Mouse (Mus musculus) adrenal gland, postnatal 4 days (tissue): ENCODE data around the gene Pcbd1. TPM values are rescaled to one million over a fixed set of nuclear protein-coding genes. Genes with fewer than 3 reads are reported as not detected.

ENCODE experiments used
- DNase-seq, 2 experiments: peaks; one replicate each; pipeline ENCODE4 v3.0.0; 2021 to 2022; ENCODE audit warnings: low spot score in 2 of 2, mixed read lengths in 2 of 2
- long read RNA-seq, 2 experiments: library from polyadenylated mRNA; stranded (forward); transcript quantifications; one replicate each; pipeline ENCODE4 v2.0.0; 2021
- total RNA-seq, 2 experiments: library from RNA; stranded (reverse); gene quantifications; 2 replicates each; pipeline ENCODE4 v1.2.3; 2021

Pcbd1 gene
- total RNA-seq, result 10 to 100 TPM; 57.4 to 69.1 TPM
- long read RNA-seq, experiment 1, transcript Pcbd1-201 (4 exons, 789 nt), result major isoform, 50 of 56 reads
- long read RNA-seq, experiment 1, partial matches to known transcripts, result 4 of 56 reads
- long read RNA-seq, experiment 1, other reads (novel, unspliced or antisense), result 1 of 56 reads
- long read RNA-seq, experiment 2, transcript Pcbd1-201 (4 exons, 789 nt), result major isoform, 67 of 75 reads
- long read RNA-seq, experiment 2, partial matches to known transcripts, result 4 of 75 reads
- long read RNA-seq, experiment 2, other reads (novel, unspliced or antisense), result 4 of 75 reads

DNA sequence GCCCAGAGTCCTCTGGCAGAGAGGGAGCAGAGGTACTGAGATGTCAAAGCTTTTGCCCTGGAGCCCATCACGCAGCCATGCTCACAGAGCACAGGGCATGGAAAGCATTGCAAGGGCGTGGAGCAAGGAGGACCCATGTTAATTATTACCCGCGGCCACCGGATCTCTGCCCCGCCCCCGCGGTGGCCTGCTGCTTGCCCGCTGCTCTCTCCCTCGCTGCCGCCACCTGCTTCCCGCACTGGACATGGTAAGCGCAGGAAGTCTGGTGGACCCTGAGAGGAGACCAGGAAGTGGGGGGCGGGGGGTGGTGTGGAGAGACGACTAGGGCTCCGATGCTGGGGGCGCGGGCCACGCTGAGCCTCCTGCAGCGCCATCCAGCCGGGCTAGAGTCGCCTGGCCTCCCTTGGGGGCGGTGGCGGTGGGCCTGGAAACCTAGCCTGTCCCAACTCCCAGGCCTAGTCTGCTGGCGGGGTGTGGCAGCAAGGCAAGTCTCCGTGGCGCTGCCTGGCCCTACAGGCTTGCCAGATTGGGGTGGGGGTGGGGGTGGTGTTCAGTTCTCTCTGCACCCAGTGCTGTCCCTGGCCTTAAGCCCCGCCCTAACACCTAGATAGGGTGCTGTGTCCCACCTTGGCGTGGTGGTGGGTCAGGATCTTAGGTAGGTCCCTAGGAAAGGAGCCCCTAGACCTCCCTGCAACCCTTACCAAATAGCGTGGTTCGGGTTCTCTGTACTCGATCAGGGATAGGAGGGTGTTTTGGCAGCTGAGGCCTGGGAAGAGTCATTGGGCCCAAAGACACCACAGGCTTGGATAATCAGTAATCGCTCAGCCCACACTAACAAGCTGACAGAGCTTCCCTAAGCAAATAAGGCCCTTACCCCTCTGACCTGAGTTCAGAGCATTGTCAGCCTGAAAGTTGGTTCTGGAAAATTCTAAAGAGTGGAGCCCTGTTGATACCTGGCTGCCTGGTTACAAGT is at the start of gene Pcbd1:
Gene Pcbd1 (plus strand): TSS at position 162 of the 973 bp plus-strand sequence.
- DNase-seq, result no peak

DNA sequence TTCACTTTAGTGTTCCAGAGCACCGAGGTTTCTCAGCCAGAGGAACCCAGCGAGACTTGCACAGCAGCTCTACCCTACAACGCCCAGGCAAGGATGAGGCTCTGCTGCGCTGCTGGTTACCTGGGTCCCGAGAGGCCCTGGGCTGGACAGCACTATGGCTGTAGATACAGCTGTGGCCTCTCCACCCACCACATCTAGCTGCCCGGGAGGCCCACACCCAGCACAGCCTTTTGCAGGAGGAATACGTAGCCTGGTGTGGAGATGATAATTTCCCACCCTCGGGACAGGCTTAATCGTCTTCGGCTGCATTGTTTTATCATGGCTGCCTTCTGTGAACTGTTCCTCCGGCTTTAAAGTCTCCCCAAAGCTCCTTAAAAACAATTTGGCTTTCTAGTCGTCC is 49.5 kb upstream of the Pcbd1 start:
- no peak for DNase-seq

DNA sequence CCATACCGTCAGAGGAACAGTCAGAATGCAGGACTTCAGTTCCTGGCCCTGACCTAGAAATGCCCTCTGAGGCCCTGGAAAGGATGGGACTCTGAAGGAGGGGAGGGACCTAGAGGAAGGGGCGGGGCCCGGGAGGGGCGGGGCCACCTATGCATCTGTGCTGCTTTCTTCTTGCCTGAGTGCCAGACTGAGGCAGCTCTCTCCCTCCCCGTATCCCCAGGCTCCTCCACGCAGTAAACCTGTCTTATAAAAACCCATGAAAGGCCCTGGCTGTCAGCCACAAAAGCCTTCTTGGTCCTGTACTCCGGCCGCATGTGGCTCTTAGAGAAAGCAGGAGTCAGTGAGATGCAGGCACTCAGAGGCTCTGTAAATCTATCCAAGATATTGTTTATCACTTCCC is 44.0 kb upstream of the Pcbd1 start:
- no peak for DNase-seq

DNA sequence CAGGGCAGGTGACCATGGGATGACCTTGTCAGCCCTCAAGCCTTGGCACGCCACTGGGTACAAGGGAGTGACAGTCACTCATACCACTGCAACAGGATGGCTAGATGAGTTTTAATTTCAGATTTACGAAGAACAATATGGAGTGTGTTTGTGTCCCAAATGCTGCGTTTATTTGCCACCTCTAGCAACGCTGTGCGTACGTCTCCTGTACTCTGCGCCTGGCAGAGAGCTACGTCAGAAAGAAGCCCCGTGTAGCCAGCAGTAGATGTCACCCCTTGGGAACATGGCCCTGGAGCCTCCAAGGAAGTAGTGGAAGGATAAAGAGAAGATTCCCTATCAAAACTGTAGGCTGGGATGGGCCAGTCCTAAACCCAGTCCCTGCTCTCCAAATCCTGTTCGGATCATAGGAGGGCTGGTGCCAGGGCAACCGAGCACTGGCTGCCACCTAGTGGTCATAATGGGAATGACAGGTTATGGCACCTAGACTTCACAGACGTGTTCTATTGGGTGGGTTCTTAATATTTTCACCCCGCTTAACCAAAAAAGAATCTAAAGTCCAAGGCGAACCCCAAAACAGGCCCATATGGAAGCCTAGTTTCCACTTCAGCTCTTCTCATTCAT is 37.0 kb upstream of the Pcbd1 start:
- peak; percentile 22 to 29 for DNase-seq

DNA sequence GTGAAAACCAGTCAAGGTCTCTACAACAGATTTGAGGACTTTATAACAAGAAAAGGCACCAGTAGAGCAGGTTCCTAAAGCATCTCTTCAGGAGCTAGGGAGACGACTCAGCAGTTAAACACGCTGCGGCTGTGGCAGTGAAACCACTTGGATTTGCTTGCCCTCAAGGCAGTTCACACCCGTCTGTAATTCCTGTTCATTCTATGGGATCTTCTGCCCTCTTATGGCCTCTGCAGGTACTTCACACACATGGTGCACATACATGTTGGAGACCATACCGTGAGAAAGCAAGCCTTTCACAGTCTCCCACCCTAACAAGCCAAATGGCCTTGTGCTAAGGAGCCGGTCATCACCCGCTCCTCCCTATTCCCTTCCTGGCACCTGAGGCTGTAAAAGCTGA is 32.5 kb upstream of the Pcbd1 start:
- DNase-seq, result no peak

DNA sequence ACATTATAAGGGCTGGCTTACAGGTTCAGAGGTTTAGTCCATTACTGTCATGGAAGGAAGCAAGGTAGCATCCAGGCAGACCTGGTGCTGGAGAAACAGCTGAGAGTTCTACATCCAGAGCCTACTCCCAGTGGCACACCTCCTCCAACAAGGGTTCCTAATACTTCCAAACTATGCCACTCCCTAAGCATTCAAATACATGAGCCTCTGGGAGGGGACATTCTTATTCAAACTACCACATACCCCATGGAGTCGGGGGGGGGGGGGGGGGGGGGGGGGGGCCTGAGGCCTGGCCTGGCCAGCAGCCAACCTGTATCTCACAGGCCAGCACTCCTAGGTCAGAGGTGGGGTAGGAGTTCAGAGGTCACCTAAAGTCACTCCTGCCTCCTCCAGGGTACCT is 30.0 kb upstream of the Pcbd1 start:
- DNase-seq, result no peak

DNA sequence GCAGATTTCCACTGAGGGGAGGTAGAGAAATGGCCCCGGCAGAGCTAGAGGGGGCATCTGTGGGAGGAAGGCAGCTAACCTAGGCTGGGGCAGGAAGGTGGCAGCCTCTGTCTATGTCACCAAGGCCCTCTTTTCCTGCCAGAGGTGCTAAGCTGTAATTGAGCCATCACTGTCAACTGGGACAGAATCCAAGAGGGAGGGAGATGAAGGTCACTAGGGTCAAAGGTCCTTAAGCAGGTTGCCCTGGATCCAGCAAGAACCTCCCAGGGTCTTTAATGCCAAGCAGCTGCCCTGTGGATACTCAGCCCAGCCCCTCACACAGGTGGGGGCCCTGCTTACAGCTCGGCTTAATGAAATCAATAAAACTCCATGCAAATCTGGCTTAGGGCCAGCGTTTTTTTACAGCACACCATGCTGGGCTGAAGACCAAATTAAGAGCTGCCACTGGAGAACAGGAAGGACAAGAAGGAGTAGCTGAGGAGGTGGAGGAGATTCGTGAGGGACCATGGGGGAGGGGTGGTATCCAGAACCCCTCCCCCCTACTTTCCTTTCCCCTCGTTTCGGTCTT is 29.5 kb upstream of the Pcbd1 start:
- DNase-seq, result no peak

DNA sequence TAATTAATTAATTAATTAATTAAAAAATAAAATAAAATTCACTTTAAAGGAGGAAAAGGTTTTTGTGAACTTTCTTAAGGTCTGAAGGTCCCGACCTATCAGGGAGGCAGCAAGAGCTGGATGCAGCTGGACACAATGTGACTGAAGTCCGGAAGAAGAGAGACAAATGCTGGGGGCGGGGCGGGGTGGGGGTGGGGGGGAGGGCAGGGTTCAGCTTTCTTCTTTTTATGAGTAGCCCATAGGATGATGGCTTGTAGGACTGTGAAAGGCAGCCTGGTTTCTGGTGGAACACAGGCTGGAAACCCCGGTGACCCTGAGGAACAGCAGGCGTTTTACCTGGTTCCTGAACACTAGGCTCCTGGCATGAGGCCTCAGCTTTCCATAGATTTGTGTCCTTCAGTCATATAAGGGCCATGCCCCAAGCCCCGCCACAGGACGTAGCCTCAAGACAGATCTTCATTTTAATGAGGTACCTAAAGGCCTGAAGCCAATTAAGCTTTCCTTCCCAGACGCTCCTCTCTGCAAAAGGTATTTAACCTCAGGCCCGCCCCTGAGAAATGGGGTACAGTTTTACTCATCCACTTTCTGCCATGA is 25.8 kb upstream of the Pcbd1 start:
- DNase-seq, result no peak

DNA sequence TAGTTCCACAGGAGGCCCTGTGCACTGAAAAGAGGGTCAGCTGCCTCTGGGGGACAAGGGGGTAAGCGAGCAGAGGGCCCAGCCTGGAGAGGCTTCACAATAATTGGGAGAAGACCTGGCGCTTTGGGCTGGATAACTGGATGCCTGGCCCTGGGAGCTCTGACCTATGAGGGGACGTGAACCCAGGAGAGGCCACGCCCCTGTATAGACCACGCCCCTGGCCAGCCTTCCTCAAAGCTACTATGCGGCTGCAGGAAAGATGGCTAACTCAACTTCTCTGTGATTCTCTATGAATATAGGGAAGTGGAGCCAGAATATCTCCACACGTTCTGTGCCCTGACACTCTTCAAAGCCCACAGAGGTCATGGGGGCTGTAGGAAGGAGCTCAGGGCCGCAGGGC is 24.5 kb upstream of the Pcbd1 start:
- DNase-seq, result no peak

DNA sequence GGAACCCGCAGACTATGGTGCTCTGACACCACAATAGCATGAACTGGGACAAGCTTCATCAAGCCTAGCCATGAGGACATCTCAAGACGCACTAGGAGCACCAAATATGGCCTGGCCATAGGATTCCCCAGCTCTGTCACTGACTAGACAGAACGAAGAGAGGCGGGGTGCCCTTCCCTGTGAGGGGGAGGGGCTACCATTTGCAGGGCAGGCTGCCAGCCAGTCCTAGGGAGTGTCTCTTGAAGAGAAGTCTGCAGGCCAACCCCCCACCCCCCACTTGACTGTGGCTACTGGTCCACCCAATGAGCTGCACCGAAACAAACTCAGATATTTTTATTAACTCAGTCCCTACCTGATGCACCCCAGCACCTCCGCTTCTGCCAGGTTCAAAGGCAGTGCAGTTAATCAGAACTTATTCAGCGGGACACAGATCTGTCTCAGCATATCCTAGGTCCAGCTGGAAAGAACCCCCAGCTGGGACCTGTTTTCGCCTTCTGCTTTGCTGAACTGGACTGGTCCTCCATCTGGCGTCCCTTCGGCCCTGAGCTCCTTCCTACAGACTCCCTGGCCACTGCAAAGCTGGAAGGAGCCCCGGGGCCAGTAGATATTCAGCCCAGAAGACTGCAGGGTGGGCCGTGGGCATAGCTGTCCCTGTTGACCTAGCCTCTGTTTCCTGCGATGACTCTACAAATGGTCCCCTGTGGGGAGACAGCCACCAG is 23.7 kb upstream of the Pcbd1 start:
- no peak for DNase-seq

DNA sequence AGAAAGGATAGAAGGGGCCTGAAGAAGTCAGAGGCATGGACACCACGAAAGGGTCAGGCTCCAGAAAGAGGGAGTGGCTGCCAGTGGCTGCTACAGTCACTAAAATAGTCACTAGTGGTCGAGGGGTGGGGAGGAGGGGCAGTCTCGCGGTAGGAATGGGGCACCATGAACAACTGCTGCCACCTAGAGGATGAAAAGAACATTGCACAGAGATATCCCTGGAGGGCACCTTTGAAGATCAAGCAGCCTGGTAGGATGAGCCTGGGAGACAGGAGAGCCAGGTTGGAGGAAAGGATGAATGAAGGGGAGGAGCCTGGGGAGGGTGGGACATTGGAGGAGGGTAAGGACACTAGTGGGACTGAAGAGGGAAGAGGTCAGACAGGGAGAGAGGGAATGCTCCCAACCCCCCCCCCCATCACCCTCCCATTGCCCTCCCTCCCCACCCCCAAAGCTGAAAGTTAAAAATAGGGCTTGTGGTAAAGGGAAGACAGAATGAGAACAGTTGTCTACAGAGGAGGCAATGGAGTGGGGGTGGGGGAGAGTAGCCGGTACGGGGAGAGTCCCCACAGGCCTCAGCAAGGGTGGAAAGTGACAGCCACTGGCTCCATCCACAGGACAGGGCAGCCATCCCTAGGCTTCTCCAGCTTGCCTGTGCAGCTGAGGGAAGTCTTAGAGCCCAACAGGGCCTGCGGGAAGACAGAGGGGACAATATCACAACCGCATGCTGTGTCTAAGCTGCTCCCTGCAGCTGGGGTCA is 20.5 kb upstream of the Pcbd1 start:
- DNase-seq, result no peak

DNA sequence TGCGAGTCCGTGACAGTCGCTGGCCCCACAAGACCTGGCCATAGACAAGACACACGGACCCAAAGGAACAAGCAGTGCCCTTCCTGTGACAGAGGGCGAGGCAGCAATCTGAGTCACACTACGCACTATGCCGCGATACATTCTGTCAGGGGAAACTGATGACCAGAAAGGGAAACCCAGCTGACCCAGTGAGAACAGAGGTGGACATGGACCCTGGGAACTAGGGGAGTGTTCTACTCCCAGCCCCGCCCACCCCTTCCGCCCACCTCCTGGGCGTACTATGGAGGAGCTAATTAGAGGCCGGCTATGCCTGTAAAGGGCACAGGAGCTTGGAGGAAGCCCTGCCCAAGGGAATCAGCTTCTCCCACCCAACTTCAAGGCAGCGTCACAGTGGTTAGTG is 19.9 kb upstream of the Pcbd1 start:
- DNase-seq, result no peak

DNA sequence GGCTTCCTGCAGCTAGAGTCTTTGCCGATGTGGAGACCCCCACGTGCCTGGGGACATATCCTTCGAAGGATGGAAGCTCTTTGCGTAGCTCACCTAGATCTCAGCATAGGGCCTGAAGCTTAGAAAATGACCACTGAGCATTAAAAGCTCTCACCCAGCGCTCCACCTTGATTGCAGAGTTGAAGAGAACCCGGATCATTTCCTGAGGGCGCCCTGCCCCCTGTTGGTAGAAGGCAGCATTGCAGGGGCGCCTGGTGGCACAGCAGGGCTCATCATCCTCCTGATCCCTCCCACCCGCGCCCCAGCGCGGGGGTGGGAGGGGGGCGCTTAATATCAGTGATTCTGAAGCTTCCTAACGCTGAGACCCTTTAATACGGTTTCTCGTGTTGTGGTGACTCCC is 16.8 kb upstream of the Pcbd1 start:
- DNase-seq, result no peak

DNA sequence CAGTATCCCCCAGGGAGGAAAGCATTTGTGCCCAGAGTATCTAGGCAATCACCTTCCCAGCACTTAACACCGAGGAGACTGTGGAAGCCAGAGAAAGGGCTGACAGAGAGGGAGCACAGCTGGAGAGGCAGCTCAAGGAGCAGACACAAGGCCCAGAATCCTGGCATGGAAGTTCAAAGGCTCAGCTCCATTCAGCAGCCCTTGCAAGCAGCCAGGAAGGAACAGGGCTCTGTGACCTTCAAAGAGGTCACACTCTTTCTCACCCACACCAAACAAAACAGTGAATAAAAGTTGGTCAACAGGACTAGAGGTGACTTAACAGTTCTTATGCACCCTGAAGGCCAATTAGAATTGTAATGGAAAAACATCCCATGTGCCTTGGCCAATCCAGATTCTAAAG is 14.5 kb upstream of the Pcbd1 start:
- DNase-seq, result no peak

DNA sequence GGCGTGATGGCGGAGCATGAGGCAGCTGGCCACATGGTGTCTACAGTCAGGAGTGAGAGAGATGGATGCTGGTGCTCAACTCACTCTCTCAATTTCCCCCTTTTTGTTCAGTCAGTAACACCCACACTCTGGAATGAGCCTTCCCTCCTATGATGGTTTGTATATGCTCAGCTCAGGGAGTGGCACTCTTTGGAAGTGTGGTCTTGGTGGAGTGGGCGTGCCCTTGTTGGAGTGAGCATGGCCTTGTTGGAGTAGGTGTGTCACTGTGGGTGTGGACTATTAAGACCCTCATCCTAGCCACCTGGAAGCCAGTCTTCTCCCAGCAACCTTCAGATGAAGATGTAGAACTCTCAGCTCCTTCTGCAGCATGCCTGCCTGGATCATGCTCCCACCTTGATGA is 13.5 kb upstream of the Pcbd1 start:
- DNase-seq, result no peak

DNA sequence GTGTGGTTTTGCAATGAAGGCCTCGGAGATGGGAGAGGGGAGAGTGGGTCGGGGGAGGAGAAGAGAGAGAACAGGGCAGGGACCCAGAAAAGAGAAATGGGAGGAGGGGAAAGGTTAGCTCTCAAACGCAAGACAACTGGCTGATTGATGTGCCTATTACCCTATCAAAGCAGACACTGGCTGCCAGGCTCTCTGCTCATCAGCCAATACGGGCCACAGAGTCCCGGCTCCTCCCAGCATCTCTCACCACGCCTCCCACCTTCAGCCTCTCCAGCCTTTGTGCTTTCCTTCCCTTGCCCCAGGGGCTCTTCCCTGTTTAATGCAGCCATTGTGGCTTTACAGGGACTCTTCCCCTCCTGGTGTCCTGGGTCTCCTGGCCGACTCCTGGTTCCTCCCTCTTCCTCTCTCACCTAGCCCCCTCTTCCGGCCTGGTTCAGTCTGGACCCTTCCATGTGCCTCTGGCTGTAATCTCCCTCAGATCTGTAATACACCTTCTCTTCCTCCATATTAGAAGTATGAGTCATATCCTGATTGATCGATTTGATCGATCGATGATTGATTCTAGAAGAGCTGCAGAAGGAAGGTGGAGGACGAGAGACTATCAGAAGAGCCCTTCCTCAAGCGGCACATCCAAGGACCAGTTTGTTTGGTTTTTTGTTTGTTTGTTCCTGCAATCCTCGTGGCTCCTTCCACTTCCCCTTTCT is 8.8 kb upstream of the Pcbd1 start:
- peak in 1 of 2 experiments; percentile 34 for DNase-seq

DNA sequence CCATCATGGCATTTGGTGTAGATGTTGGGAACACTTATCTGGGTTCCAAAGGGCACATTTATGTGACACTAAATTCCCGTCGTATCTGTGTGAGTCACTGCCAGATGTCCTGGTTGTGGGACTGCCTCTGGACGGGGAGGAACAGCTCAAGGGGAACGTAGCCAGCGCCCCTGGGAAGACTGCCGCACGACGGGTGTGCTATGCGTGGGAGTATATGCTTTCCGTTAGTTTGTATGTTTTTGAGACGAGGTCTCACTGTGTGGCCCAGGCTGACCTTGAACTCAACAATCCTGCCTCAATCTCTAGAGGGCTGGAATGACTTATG is 8.2 kb upstream of the Pcbd1 start:
- no peak for DNase-seq

DNA sequence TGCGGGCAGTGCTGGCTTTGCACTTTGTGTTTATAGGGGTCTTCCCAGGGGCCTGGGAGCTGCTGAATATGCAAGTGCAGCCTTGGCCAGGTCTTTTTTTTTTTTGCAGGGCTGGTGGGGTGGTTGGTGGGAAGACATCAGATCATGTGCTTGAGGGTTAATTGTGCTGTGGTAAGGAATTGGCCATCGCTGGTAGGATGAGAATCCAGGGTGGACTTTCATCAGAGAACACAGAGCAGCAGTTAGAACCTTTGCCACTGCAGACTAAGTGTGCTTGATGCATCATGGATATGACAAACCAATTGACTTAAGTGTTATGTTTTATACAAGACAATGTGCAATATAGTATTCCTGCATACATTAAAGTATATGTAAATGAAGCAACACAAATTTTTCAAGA is 3.8 kb upstream of the Pcbd1 start:
- DNase-seq, result no peak

DNA sequence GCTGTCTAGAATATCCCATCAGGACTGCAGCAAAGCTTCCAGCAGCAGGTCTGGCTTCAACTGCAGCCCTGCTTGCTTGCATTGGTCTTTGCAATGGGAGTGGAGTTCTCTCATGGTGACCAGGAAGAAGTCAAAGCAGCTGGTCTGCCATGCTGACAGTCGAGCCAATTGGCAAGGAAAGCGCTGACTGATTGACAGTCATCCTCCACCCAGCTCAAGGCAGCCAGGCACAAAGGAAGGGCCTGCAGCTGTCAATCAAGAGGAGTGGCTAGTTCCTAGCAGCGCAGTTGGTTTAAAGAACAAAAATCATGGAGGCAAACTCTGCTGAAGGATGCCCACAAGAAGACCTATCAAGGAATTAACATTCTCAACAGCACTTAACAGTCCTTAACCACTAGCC is 2.6 kb upstream of the Pcbd1 start:
- no peak for DNase-seq
